Mouse (Mus musculus) testis, adult 2 months (tissue): ENCODE data around the gene Ubap2l.

Source experiments
- CTCF ChIP-seq: fragments of 200-500 bp; IDR thresholded peaks from 2 replicates; pipeline ENCODE4 v1.5.1; 2012; ENCODE audit warnings: low read depth, mild to moderate bottlenecking, inconsistent platforms, low read length, moderate library complexity; ENCODE audit not compliant: control insufficient read depth, insufficient read depth, insufficient replicate concordance
- POLR2A ChIP-seq: fragments of 200-500 bp; IDR thresholded peaks from 2 replicates; pipeline ENCODE4 v1.6.1; 2012; ENCODE audit warnings: low read depth, mild to moderate bottlenecking, inconsistent platforms, low read length, moderate library complexity; ENCODE audit not compliant: control insufficient read depth

GRCm38 (mm10) chr3:89953420-89953819 is 99.0 kb downstream of the Ubap2l start:
- no peak for TF ChIP-seq POLR2A
- TF ChIP-seq CTCF, result peak; percentile 69; the same call in 1 of the 2 replicates
